Mouse (Mus musculus): ENCODE results near the gene B3galt6.

Gene B3galt6

GRCm38 (mm10) chr4:155992241-155992905 is at the start of gene B3galt6, which contains the start of gene Sdf4:
Gene B3galt6, minus strand, starts transcription at chr4:155992649.
Gene Sdf4, plus strand, starts transcription at chr4:155992872.
- DNase-seq (ENCODE audit: low read depth, low spot score), result peak; percentile 91

DNA sequence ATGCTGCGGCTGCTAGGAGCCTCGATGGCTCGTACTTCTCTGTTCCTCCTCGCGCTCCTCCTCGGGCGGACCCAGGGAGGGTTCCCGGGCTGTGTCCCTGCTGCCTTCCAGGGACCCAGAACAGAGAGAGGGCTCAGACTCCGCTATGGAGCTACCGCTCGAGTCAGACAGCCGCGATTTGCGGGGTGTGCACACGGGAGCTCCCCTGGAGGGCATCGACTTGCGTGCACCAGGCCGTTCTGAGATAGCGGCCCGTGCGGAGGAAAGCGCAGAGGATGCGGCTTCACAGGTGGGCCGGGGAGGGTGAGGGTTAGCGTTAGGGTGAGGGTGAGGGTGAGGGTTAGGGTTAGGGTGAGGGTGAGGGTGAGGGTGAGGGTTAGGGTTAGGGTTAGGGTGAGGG is 42.5 kb upstream of the B3galt6 start:
- DNase-seq (ENCODE audit: low read depth, low spot score), result peak; percentile 55

- DNase-seq (ENCODE audit: low read depth, low spot score), result peak; percentile 66
These were observed 41.9 kb upstream of the B3galt6 start for GRCm38 (mm10) chr4:156034301-156034700.

DNA sequence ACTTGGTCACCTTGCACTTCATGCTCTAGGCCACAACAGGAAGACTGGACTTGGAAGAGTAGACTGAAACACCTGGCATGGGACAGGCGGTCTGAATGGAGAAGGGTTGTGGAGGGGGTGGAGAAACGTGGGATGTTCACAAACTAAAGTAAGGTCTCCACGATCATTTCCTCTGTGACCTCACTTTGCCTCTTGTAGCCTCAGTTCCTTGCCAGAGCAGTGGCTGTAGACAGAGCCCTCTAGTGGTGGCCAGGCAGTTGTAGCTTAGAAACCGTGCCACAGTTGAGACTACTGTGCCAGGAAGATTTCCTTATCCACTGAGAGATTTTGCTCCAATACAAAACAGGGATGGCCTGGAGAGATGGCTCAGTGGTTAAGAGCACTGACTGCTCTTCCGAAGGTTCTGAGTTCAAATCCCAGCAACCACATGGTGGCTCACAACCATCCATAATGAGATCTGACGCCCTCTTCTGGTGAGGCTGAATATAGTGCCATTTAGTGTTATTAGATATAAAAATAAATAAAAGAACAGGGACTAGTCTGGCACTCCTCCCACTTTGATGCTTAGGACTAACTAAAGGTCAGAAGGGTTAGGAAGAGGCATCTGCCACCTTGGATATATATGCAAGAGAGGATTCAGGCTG is 41.1 kb upstream of the B3galt6 start:
- DNase-seq (ENCODE audit: low read depth, low spot score), result peak; percentile 85

DNA sequence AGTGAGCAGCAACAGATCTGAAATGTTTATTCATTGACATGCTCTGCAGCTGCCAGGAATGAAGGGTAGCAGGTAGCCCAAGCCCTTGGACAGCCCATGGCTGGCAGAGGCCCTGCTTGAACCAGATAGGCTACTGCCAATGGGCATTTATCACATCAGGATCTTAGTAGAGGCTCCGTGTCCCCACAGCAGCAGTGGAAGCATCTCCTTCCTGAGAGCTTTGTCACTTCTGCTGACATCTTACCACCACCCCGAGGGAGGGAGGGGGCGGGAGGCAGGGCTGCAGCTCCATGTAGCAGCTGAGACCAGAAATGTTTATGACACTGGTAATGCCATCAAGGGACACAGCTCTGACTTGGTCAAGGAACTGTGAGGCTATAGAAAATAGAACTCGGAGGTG is 40.4 kb upstream of the B3galt6 start:
- DNase-seq (ENCODE audit: low read depth, low spot score), result no peak

GRCm38 (mm10) chr4:156031593-156032391 is 39.3 kb upstream of the B3galt6 start:
- DNase-seq (ENCODE audit: low read depth, low spot score), result peak; percentile 93

GRCm38 (mm10) chr4:156031255-156031592 is 38.8 kb upstream of the B3galt6 start:
- no peak for DNase-seq (ENCODE audit: low read depth, low spot score)

DNA sequence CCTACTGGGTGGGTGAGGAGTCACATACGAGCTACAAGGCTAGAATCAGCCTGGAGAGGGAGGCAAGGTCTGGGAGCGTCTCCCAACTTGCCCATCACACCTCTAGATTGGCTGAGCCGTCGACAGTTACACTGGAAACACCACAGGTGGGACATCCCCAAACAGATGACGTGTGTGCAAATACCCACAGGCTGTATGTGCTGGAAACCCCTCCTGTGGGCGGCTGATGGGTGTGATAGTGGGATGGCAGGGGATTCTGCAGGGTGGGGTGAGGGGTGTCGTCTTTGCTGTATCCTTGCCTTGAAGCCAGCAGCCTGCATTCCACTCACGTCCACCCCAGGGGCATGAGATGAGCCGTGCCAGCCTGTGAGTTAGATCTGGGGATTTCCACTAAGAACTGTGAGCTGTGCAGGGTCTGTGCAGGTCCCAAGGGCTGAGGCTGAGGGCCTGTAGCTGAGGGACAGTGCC is 38.2 kb upstream of the B3galt6 start:
- DNase-seq (ENCODE audit: low read depth, low spot score), result no peak

DNA sequence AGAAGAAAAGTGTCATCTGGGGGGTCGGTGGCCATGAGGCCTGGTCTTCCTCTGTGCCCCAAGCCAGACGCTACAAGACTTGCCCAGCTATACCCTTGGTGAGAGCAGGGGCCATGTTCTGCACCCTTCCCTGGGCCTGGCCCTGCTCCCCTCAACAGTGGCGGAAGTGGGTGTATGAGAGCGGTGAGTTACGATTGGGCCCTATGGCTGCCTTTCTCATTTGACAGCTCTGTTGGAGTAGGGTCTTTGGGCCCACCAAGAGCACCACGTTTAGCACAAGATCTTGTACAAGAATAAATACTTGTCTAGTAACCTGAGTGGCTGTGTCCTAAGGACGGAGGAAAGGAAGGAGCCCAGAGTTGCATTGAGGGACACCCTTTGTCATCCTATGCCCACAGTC is 36.1 kb upstream of the B3galt6 start:
- no peak for DNase-seq (ENCODE audit: low read depth, low spot score)

DNA sequence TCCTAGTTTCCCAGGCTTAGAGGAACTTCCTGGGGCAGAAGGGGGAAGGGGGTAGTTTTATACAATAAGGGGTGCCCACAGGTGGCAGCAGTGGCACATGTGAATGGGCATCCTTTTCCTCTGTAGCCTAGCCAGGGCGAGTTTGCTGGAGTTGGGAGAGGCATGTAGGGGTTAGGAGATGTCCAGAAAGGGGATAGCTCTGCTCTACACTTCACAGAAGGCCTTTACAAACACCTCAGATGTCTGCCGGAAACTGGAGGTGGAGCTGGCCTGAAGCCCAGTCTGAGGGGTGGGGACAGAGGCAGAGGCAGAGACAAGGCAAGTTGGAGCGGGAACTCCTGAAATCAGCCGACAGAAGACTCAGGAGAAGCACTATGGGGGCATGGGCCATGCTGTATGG is 33.6 kb upstream of the B3galt6 start, which contains the start of gene Tnfrsf18:
Tnfrsf18 (plus strand) TSS at position 152 of the 400 bp plus-strand sequence.
- DNase-seq (ENCODE audit: low read depth, low spot score), result no peak

- DNase-seq (ENCODE audit: low read depth, low spot score), result no peak
These were observed 31.7 kb upstream of the B3galt6 start for GRCm38 (mm10) chr4:156024184-156024583.

DNA sequence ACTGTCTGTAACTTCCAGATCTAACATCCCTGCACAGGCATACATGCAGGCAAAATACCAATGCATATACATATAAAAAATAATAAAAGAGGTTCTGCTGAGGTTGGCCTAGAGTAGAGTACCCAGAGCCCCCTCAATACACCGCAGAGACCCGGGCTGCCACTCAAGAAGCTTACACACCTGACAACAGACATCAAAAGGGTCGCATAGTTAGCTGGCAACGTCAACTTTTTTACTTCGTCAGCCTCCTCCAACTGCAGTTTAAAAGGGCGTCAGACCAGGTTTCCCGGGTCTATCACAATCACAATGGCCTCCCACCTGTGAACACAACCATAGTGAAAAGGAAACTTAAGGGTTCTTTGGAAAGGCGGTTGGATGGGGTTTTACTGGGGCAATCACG is 31.1 kb upstream of the B3galt6 start:
- no peak for DNase-seq (ENCODE audit: low read depth, low spot score)

- no peak for DNase-seq (ENCODE audit: low read depth, low spot score)
These were observed 29.5 kb upstream of the B3galt6 start for GRCm38 (mm10) chr4:156021942-156022419.

DNA sequence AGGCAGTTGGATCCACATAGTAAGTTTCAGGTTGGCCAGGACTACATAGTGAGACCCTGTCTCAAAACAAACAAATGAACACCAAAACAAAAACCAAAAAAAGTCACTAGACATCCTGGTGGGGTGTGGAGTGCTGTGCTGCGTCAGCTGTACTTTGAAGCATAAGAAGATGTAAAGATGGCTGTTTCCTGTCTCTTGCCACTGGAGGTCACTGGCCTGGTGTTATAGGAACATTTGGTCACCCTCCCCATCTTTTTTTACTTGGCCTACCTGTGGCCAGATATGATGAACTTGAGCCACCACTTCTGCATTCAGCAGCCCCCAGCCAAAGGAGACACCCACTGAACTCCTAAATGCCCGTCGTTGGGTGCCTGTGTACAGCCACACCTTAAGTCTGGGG is 28.9 kb upstream of the B3galt6 start:
- DNase-seq (ENCODE audit: low read depth, low spot score), result no peak

- DNase-seq (ENCODE audit: low read depth, low spot score), result no peak
These were observed 27.3 kb upstream of the B3galt6 start for GRCm38 (mm10) chr4:156019771-156020170.

GRCm38 (mm10) chr4:156014436-156014835 is 22.0 kb upstream of the B3galt6 start:
- no peak for DNase-seq (ENCODE audit: low read depth, low spot score)

DNA sequence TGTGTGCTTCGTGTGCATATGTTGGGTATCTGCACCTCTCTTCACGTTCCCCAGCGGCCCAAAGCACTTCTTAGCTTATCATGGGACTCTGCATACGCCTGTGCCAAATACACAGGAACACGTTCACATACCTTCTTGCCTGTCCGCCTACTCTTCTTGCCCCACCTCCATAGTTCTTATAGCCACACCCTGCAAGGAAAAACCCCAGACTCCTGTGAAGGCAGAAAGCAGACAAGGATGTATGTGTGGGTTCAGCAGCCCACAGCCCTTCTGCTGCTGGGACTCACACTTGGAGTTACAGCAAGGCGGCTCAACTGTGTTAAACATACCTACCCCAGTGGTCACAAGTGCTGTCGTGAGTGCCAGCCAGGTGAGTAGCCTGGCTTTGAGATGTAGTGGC is 21.2 kb upstream of the B3galt6 start, which contains the start of gene Tnfrsf4:
Tnfrsf4 (plus strand) TSS at position 207 of the 400 bp plus-strand sequence.
- no peak for DNase-seq (ENCODE audit: low read depth, low spot score)

- no peak for DNase-seq (ENCODE audit: low read depth, low spot score)
These were observed 15.9 kb upstream of the B3galt6 start for GRCm38 (mm10) chr4:156008369-156008768.

DNA sequence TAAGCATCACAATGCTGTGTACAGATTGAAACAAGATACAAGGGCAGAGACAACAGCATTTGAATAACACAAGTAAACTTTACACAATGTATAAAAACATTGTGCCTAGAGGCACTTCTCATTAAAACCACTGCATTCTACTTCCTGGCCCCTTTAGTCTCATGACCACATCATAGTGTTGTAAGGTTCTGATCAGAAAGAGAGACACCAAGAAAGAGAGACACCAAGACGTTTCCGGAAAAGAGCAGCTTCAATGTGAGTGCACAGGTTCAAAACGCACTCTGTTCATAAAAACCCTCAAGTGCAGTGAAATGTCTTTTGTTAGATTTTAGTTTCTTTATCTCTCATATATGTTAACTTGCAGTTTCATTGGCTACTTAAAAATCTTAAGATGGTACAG is 11.7 kb upstream of the B3galt6 start:
- no peak for DNase-seq (ENCODE audit: low read depth, low spot score)

DNA sequence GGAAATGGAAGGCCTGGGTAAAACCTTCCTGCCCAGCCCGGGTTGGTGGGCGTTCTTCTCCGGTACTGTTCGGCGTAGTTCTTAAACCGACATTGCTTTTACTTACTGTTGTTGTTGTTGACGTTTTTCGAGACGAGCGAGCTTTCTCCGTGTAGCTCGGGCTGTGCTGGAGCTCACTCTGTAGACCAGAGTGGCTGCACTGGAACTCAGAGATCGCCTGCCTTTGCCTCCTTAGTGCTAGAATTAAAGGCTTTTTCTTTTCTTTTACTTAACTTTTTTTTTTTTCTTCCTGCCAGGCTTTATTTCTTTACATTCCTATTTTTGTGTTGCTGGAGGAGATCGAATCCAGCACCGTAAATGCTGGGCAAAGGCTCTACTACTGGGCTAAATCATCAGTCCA is 1.2 kb upstream of the B3galt6 start:
- no peak for DNase-seq (ENCODE audit: low read depth, low spot score)

- DNase-seq (ENCODE audit: low read depth, low spot score), result peak; percentile 96
These were observed 578 bp upstream of the B3galt6 start for GRCm38 (mm10) chr4:155992906-155993547.

DNA sequence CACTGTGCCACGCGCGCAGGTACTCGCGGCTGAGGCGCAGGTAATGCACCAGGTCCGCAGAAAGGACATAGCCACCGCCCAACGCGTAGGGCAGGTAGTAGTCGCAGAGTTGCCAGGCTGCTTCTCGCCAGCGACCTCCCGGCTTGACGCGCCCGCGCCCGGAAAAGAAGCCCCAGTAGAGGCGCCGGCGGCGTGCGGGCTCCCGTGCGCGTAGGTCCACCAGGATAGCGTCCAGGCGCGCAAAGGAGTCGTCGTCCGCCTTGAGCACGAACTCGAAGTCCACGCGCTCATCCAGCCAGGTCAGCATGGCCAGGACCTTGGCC is 580 bp downstream of the B3galt6 start:
- no peak for DNase-seq (ENCODE audit: low read depth, low spot score)

Data from ZHBTc4 (cell line).